Mouse (Mus musculus): ENCODE measurements around the gene Plcd1. TPM values are rescaled to one million over a fixed set of nuclear protein-coding genes. Genes with fewer than 3 reads are reported as not detected.

The Plcd1 gene
- polyA plus RNA-seq (2015; fragmentation: Nextera tagmentation; extraction: Ambion mirVana): 17.3 and 17.8 TPM in 2 replicates

- H3K36me3 ChIP-seq (ENCODE audit: insufficient read depth, low read length): no peaks in the 10 kb centered on the region
- DNase-seq (ENCODE audit: low spot score): peak; percentile 91
- peak; percentile 82 for ATAC-seq (replicated peaks; ENCODE audit: low FRiP score, low read depth)
- H3K9me3 ChIP-seq (replicated peaks; ENCODE audit: low read length): no peaks in the 10 kb centered on the region
- H3K9ac ChIP-seq (ENCODE audit: low read depth, low read length): peak within 1 kb of the TSS; percentile 75
- H3K27ac ChIP-seq: peak within 1 kb of the TSS; percentile 39
- H3K4me3 ChIP-seq (replicated peaks; ENCODE audit: low read depth, low read length): peak within 1 kb of the TSS; percentile 47
- 11% methylated on average over 45 of the region's 45 CpGs for WGBS
- no peaks in the 10 kb centered on the region for H3K27me3 ChIP-seq (ENCODE audit: insufficient read depth, low read length)
- peak within 1 kb of the TSS; percentile 92 for H3K4me2 ChIP-seq (ENCODE audit: low read length)
- TF ChIP-seq CTCF (IDR thresholded peaks at IDR 0.05; ENCODE audit: low read depth): peak; percentile 19; the same call in 1 of the 2 replicates
- H3K4me1 ChIP-seq (replicated peaks; ENCODE audit: insufficient read depth, low read length): peaks cover 7% of the 10 kb centered on the region
Measured at GRCm38 (mm10) chr9:119093419-119094295, at the start of gene Plcd1. Plcd1 (minus strand) TSS chr9:119093502.

GRCm38 (mm10) chr9:119142066-119142465, 48.8 kb upstream of the Plcd1 start:
- no peaks in the 10 kb centered on the region for H3K27me3 ChIP-seq (ENCODE audit: insufficient read depth, low read length)
- WGBS: 55% methylated on average over 5 of the region's 5 CpGs
- no peak overlapping the region for H3K9ac ChIP-seq (ENCODE audit: low read depth, low read length)
- no peak overlapping the region for H3K4me3 ChIP-seq (replicated peaks; ENCODE audit: low read depth, low read length)
- no peaks in the 10 kb centered on the region for H3K36me3 ChIP-seq (ENCODE audit: insufficient read depth, low read length)
- ATAC-seq (replicated peaks; ENCODE audit: low FRiP score, low read depth) (no peak), DNase-seq (ENCODE audit: low spot score) (no peak)
- no peaks in the 10 kb centered on the region for H3K4me1 ChIP-seq (replicated peaks; ENCODE audit: insufficient read depth, low read length)
- H3K27ac ChIP-seq: no peak overlapping the region
- H3K9me3 ChIP-seq (replicated peaks; ENCODE audit: low read length): no peaks in the 10 kb centered on the region
- H3K4me2 ChIP-seq (ENCODE audit: low read length): no peak overlapping the region
- no peak for TF ChIP-seq CTCF (IDR thresholded peaks at IDR 0.05; ENCODE audit: low read depth)

GRCm38 (mm10) chr9:119138836-119139235, 45.5 kb upstream of the Plcd1 start:
- H3K4me1 ChIP-seq (replicated peaks; ENCODE audit: insufficient read depth, low read length): no peaks in the 10 kb centered on the region
- 82% methylated on average over 2 of the region's 2 CpGs for WGBS
- no peaks in the 10 kb centered on the region for H3K36me3 ChIP-seq (ENCODE audit: insufficient read depth, low read length)
- ATAC-seq (replicated peaks; ENCODE audit: low FRiP score, low read depth) (no peak), DNase-seq (ENCODE audit: low spot score) (no peak)
- H3K27ac ChIP-seq: no peak overlapping the region
- no peak for TF ChIP-seq CTCF (IDR thresholded peaks at IDR 0.05; ENCODE audit: low read depth)
- H3K9ac ChIP-seq (ENCODE audit: low read depth, low read length): no peak overlapping the region
- H3K27me3 ChIP-seq (ENCODE audit: insufficient read depth, low read length): no peaks in the 10 kb centered on the region
- no peaks in the 10 kb centered on the region for H3K9me3 ChIP-seq (replicated peaks; ENCODE audit: low read length)
- no peak overlapping the region for H3K4me3 ChIP-seq (replicated peaks; ENCODE audit: low read depth, low read length)
- no peak overlapping the region for H3K4me2 ChIP-seq (ENCODE audit: low read length)

- Histone ChIP-seq H3K9ac (ENCODE audit: low read depth, low read length) (no peak overlapping the region), H3K36me3 (ENCODE audit: insufficient read depth, low read length) (no peaks in the 10 kb centered on the region), H3K4me3 (replicated peaks; ENCODE audit: low read depth, low read length) (no peak overlapping the region), H3K4me2 (ENCODE audit: low read length) (no peak overlapping the region), H3K9me3 (replicated peaks; ENCODE audit: low read length) (no peaks in the 10 kb centered on the region), H3K4me1 (replicated peaks; ENCODE audit: insufficient read depth, low read length) (no peaks in the 10 kb centered on the region), H3K27me3 (ENCODE audit: insufficient read depth, low read length) (no peaks in the 10 kb centered on the region), H3K27ac (no peak overlapping the region)
- DNase-seq (ENCODE audit: low spot score): no peak
- WGBS: 47% methylated on average over 5 of the region's 5 CpGs
- ATAC-seq (replicated peaks; ENCODE audit: low FRiP score, low read depth): peak; percentile 19; the same call in 1 of the 2 replicates
- TF ChIP-seq CTCF (IDR thresholded peaks at IDR 0.05; ENCODE audit: low read depth): no peak
Measured at GRCm38 (mm10) chr9:119130692-119131091, 37.4 kb upstream of the Plcd1 start.

GRCm38 (mm10) chr9:119128436-119129181, 35.3 kb upstream of the Plcd1 start:
- TF ChIP-seq CTCF (IDR thresholded peaks at IDR 0.05; ENCODE audit: low read depth): peak; percentile 56
- Histone ChIP-seq H3K36me3 (ENCODE audit: insufficient read depth, low read length) (no peaks in the 10 kb centered on the region), H3K4me1 (replicated peaks; ENCODE audit: insufficient read depth, low read length) (no peaks in the 10 kb centered on the region), H3K4me2 (ENCODE audit: low read length) (no peak overlapping the region), H3K27me3 (ENCODE audit: insufficient read depth, low read length) (no peaks in the 10 kb centered on the region), H3K4me3 (replicated peaks; ENCODE audit: low read depth, low read length) (no peak overlapping the region), H3K9me3 (replicated peaks; ENCODE audit: low read length) (no peaks in the 10 kb centered on the region), H3K9ac (ENCODE audit: low read depth, low read length) (no peak overlapping the region), H3K27ac (no peak overlapping the region)
- ATAC-seq (replicated peaks; ENCODE audit: low FRiP score, low read depth) (no peak), DNase-seq (ENCODE audit: low spot score) (no peak)
- WGBS: 85% methylated on average over 12 of the region's 12 CpGs

GRCm38 (mm10) chr9:119122596-119123369, 29.5 kb upstream of the Plcd1 start:
- WGBS: 76% methylated on average over 18 of the region's 18 CpGs
- Histone ChIP-seq H3K27me3 (ENCODE audit: insufficient read depth, low read length) (no peaks in the 10 kb centered on the region), H3K36me3 (ENCODE audit: insufficient read depth, low read length) (no peaks in the 10 kb centered on the region), H3K4me3 (replicated peaks; ENCODE audit: low read depth, low read length) (no peak overlapping the region), H3K9me3 (replicated peaks; ENCODE audit: low read length) (no peaks in the 10 kb centered on the region), H3K4me1 (replicated peaks; ENCODE audit: insufficient read depth, low read length) (peaks cover 8% of the 10 kb centered on the region; the same call in 1 of the 2 replicates), H3K27ac (no peak overlapping the region), H3K4me2 (ENCODE audit: low read length) (no peak overlapping the region), H3K9ac (ENCODE audit: low read depth, low read length) (no peak overlapping the region)
- ATAC-seq (replicated peaks; ENCODE audit: low FRiP score, low read depth): no peak
- no peak for TF ChIP-seq CTCF (IDR thresholded peaks at IDR 0.05; ENCODE audit: low read depth)
- no peak for DNase-seq (ENCODE audit: low spot score)

Data from kidney, postnatal 0 days (tissue).